Mouse (Mus musculus): ENCODE results near the gene Pou3f1.
A peak's percentile ranks its signal among the peaks of the same experiment; 100 is the strongest.

Gene Pou3f1

DNA sequence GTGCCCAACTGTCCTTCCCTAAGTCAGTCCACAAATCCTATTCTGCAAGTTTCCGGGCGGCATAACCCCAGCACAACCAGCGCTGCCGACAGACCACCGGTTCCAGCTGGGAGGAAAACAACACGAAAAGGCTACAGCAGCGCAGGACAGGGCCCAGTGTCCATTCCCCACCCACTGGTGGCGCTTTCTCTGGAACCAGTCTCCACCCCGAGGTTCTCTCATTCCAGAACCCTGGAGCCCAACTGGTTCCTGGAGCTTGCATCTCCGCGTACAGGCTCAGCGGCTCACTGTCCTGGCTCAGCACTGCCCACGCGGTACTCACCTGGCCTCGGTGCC is at the start of gene Pou3f1:
Gene Pou3f1, plus strand, starts transcription at position 290 of the 336 bp plus-strand sequence.
- DNase-seq (ENCODE audit: low spot score) = no peak

DNA sequence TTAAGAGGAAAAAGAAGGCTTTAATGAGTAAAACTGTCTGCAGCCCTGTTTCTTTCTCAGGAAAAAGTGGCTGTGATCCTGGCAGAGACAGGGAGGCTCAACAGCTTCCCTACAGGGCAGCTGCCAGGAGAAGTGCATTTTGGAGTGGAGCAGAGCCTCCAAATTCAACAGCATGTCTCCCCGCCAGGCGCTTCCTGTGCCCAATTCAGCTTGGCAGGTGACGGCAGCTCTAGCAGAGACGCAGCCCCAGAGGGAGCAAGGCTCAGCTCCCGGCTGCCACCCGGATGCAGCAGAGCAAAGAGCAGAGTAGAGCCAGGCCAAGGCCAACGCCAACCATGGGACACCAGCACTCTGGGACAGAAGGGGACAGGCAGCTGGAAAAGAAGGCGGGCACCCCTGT is 49.4 kb upstream of the Pou3f1 start:
- no peak for DNase-seq (ENCODE audit: low spot score)

GRCm38 (mm10) chr4:124610066-124610465 is 46.5 kb upstream of the Pou3f1 start:
- no peak for DNase-seq (ENCODE audit: low spot score)

DNA sequence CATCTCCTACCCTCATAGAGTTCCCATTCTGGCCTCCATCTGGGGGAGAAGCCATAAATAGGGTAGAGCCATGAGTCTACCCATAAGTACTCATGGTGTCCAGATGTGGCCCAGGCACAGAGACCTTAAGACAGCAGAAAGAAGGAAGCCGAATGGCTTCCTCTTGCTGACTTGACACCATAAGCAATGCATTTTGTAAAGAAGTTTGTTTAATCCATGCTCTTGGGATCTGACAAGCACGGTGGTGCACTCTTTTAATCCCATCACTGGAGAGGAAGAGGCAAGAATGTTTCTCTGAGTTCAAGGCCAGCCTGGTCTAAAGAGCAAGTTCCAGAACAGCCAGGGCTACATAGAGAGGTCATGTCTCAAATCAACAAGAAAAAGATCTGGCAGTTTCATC is 45.9 kb upstream of the Pou3f1 start, which contains the start of gene 3100002H09Rik:
Gene 3100002H09Rik, minus strand, starts transcription at position 101 of the 400 bp plus-strand sequence.
- DNase-seq (ENCODE audit: low spot score) = no peak

DNA sequence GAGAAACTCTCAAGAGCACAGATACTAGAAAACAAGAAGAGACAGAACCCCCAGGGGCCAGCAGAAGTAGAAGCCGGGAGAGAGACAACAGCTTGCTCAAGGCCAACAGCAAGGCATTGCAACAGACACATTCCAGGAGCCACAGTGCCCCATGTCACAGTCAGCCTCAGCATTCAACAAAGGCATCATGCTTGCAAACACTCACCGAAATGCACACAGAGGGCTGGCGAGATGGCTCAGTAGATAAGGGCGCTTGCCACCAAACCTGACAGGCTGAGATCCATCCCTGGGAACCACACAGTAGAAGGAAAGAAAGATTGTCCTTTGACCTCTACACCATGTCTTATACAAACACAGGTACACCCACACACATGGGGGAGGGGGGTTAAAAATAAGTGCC is 44.8 kb upstream of the Pou3f1 start:
- no peak for DNase-seq (ENCODE audit: low spot score)

DNA sequence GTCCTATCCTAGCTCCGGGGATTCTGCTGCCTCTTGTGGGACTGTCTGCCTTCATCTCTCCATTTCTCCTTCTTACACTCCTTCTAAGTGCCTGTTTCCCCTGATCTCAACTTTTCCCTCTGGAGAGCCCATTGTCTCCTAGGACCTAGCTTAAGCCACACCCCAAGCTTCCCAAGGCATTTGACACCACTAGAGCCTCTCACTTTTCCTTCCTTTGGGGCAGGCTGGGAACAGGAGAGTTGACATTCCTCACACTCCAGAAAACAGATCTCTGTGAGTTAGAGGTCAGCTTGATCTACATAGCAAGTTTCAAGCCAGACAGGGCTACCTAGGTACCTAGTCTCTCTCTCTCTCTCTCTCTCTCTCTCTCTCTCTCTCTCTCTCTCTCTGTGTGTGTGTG is 42.4 kb upstream of the Pou3f1 start:
- peak; percentile 58 for DNase-seq (ENCODE audit: low spot score)

- no peak for DNase-seq (ENCODE audit: low spot score)
Observed at GRCm38 (mm10) chr4:124615406-124615960, 41.1 kb upstream of the Pou3f1 start.

DNA sequence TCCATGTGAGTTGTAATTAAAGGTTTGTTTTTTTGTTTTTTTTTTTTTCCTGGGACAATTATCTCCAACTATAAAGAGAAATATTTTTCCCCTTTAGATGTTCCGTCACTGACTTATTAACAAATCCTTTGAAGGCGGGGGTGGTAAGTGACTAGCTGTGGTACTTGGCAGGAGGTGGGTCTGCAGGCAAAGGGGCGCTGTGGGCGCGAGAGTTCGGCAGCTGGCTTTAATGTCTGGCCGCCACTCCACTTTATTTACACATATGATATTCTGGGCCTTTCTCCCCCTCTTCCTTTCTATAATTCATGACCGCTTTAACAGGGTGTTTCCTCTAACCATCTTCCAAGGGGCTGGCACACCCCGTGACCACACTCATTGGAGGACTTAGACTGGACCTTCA is 40.6 kb upstream of the Pou3f1 start:
- no peak for DNase-seq (ENCODE audit: low spot score)

DNA sequence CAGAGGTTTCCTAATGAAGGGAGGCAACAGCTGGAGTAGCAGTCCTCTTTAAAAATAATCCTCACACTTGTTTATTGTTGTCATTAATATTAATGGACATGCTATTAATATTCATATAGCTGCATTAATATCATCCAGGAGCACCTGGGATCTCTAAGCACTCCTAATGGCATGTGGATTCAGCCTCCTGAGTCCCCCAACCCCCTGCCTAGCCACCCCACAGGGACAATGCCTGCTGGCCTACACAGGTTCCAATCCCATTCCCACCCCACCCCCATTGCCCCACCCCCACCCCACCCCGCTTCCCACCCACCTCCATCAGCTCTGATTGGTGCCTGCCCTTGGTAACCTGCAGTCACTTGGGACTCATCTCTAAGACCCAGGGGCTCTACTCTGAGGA is 40.0 kb upstream of the Pou3f1 start:
- DNase-seq (ENCODE audit: low spot score) = no peak

DNA sequence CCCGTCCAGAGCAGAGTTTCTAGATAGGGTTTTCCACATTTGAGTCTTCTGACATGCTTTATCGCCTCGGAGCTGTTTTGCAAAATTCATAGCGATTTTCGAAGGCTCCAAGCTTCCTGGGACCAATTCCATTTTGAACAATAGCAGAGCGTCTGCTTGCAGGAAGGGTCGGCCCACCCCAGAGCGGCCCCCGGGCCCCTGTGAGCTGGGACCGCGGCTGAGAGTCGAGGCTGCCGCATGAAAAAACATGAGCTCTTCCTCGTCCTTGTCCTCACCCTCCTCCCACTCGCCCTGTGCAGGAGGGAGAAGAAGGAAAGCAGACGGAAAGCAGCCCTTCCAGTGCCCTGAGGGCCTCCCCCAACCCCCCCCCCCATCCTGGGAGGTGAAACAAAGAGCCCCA is 38.0 kb upstream of the Pou3f1 start:
- no peak for DNase-seq (ENCODE audit: low spot score)

DNA sequence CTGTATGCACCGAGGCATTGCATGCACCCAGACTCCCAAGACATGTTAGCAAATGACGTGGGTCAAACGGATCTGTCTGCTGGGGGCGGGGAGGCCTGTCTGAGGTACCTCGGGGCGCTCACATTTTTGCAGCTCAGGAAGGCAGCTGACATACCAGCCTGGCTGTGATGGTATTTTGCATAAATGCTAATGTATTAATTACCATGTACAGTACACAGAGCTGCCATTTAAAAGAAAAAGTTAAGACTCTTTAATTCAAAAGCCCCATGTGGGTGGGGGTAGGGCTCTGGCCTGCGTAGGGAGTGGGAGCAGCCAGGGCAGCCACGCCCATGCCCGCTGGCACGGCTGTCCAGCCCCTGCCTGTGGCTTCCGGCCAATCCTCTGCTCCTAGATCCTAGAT is 35.2 kb upstream of the Pou3f1 start:
- DNase-seq (ENCODE audit: low spot score) = no peak

DNA sequence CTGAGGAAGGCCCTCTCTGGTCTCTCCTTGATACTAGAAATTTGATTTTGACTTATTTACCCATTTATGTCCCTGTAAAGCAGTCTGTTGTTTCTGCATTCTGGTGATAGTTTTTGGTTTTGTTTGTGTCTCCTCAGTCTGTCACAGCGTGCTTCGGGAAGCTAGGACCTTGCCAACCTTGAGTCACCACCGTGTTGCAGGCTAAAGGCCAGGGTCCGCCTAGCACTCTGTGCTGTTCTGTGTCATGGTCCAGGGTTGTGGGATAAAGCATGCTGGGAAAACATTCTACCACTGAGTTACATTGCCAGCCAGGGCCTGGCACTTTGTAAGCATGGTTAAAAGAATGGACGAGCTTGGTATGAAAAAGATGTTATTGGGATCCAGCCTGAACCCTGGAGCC is 34.0 kb upstream of the Pou3f1 start:
- no peak for DNase-seq (ENCODE audit: low spot score)

DNA sequence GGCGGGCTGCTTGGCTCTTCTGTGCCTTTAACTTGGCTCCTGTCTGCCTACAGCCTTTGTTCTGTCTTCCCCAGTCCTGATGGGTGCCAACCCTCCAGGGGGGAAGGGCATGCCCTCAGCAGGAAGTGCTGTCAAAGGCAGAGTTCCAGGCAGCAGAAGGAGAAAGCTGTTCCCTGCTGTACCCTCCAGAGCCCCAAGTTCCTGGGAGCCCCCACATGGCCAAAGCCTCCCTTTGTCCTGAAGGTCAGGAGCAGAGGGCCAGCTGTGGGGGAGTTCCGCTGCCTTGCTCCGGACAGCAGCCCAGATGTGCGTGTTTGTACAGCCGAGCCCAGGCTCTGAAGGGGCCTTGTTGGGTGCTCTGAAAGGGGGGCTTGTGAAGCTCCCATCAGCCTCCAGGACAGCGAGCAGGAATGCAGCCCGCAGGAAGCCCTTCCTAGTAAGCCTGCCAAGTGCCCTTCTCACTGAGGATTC is 32.5 kb upstream of the Pou3f1 start:
- DNase-seq (ENCODE audit: low spot score) = no peak

DNA sequence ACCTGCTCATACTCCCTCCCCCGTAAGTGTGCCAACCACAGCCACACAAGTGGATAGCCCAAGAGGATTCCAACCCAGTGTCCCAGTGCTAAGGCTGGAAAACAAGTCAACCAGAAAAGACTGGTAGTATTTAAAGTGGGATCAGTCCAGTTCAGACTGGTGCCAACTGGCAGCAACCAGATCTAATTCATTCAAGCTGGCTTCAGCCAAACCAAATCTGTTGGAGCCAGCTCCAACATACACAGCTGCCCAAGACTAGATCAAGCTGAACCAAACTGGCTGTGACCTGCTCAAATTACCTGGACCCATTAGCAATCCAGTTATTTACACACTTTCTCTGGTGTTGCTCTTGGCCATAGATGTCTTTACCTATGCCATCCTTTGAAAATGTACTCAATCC is 29.8 kb upstream of the Pou3f1 start:
- DNase-seq (ENCODE audit: low spot score) = no peak

GRCm38 (mm10) chr4:124631456-124631855 is 25.2 kb upstream of the Pou3f1 start:
- DNase-seq (ENCODE audit: low spot score) = no peak

DNA sequence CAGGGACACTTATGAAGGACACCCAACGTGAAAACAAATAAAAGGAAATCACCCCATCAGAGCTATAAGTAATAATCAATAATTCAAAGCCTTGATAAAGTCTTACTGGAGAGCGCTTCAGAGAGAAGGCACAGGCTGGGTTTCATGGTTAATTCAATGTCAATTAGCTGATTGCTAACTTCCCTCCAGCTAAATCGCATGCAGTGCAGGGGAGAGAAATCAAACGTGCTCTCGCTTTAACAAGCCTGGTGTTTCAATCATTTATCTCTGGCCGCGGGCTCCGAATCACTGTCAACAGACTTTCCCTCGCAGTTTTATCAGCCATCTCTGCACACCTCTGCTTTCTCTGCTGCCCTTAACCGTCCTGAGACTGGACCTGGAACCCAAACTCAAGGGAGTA is 23.8 kb upstream of the Pou3f1 start:
- no peak for DNase-seq (ENCODE audit: low spot score)

DNA sequence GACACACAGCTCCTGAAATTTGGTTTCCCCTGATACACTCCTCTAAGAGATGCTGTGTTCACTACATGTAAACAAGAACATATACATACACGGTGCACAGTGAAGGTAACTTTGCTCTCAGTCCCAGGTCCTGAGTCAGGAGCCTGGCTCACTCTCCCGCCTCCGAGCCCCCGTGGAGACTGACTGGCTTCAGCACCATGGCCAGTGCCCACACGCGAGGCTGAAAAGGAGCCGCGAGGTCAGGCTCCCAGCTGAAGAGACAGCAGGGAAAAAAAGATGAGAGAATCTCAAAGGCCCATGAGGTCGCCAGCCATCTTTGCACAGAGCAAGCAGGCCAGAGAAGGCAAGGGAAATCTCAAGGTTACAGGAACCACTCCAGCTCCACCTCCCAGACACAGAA is 23.3 kb upstream of the Pou3f1 start:
- DNase-seq (ENCODE audit: low spot score) = peak; percentile 76

GRCm38 (mm10) chr4:124639715-124640114 is 16.9 kb upstream of the Pou3f1 start:
- DNase-seq (ENCODE audit: low spot score) = no peak

- DNase-seq (ENCODE audit: low spot score) = no peak
Observed at GRCm38 (mm10) chr4:124643859-124644258, 12.7 kb upstream of the Pou3f1 start.

DNA sequence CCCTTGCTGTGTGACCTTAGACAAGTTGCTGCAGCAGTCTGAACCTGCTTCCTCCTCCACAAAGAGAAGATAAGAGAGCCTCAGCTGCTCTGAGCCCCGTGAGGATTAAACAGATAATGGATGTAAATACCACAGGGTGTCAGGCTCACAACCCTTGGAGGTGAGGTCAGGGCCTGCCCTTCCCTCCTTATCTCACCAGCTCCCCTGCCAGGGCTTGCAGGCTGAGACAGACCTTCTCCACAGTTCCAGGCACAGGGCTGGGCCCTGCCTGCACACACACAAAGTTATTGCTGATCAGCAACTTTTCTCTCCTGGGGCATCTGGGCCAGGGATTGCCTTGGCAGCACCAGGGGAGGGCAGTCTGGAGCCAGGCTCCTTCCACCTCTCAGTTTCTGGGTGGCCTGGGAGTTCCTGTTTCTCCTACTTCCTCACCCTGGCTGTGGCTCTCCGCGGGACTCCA is 11.6 kb upstream of the Pou3f1 start:
- no peak for DNase-seq (ENCODE audit: low spot score)

DNA sequence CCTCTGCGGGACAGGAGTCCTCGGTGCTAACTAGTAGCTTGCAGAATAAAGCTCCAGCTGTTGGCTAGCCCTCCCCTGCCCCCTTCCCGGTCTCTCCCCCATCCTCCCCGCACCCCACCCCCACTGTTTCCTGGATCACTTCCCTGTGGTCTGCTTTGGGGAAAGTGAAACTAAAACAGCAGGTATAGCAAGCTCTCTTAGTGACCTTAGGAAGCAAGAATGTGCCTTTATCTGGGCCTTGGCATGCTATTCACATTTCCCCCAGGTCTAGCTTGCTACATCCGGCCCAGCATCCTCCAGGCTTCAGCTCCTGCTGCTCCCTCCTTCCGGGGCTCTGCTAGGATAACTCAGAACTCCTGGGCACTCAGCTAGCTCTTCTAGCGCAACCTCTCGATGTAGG is 10.0 kb upstream of the Pou3f1 start:
- DNase-seq (ENCODE audit: low spot score) = no peak

DNA sequence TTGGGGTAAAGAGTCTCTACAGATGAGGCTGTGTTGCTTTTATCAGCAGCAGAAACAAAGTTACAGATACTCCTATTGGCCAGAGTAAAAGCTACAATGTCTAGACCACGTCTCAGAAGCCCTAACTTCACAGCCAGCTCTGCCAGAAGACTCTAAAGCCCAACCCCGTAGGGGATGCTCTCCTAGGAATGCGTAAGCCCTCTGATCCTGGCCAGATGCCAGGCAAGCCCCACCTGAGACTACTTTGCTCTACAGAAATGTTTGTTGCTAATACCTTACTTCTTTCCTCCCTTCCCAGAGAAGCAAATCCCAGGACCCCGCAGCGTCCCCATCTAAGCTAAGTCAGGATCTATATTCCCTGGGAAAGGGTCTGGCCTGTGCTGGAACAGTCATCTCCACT is 8.7 kb upstream of the Pou3f1 start:
- no peak for DNase-seq (ENCODE audit: low spot score)

DNA sequence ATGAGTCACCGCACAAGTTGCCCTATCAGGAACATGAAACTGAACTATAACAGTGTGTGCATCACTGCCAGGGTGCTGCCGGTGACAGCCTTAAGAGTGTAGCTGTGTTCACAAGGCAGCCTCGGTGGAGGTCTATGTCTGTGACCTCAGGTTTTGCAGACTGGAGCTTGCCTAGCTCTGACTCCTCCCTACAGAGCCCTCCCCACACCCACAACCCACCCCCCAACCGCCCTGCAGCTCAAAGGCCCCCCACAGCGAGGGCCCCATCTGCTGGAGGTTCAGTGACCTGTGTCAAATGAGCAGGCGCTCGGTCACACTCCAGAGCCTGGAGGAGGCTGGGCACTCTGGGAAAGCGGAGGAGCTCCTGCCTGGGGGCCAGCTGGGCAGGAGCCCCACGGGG is 3.7 kb upstream of the Pou3f1 start:
- peak; percentile 80 for DNase-seq (ENCODE audit: low spot score)

- DNase-seq (ENCODE audit: low spot score) = peak; percentile 89
Observed at GRCm38 (mm10) chr4:124656854-124657650, 445 bp downstream of the Pou3f1 start.
